Mouse (Mus musculus) MEL (cell line): ENCODE results near the gene Gm36864.

Experiments
- BHLHE40 ChIP-seq: IDR thresholded peaks from 2 replicates; pipeline ENCODE4 v1.6.1; 2012; ENCODE audit warnings: low read depth, mild to moderate bottlenecking, inconsistent platforms, low read length, improper control_type of control experiment, borderline replicate concordance
- CTCF ChIP-seq, 3 experiments: IDR thresholded peaks in 2 of 3; conservative IDR thresholded peaks in 1 of 3; 2 replicates each; pipeline ENCODE4 v1.5.1; 2011 to 2012; ENCODE audit warnings: low read length in 3 of 3, low read depth in 2 of 3, mild to moderate bottlenecking in 2 of 3, improper control_type of control experiment in 1 of 3, inconsistent platforms in 1 of 3, mixed read lengths in 1 of 3, moderate library complexity in 1 of 3; ENCODE audit not compliant: control insufficient read depth in 1 of 3, insufficient read depth in 1 of 3, poor library complexity in 1 of 3, severe bottlenecking in 1 of 3
- ETS1 ChIP-seq: IDR thresholded peaks from 2 replicates; pipeline ENCODE4 v1.6.1; 2012; ENCODE audit warnings: low read depth, mild to moderate bottlenecking, inconsistent platforms, low read length, improper control_type of control experiment, moderate library complexity
- MAX ChIP-seq: IDR thresholded peaks from 2 replicates; pipeline ENCODE4 v1.6.1; 2011; ENCODE audit warnings: low read length, improper control_type of control experiment
- MYC ChIP-seq: IDR thresholded peaks from 2 replicates; pipeline ENCODE4 v1.6.1; 2011; ENCODE audit warnings: low read depth, mild to moderate bottlenecking, low read length, improper control_type of control experiment, moderate library complexity
- NELFE ChIP-seq: IDR thresholded peaks from 2 replicates; pipeline ENCODE4 v1.6.1; 2011; ENCODE audit warnings: low read depth, low read length, improper control_type of control experiment
- POLR2A ChIP-seq, 2 experiments: IDR thresholded peaks; 2 replicates each; pipeline ENCODE4 v1.6.1; 2011 to 2012; ENCODE audit warnings: low read length in 2 of 2, mild to moderate bottlenecking in 2 of 2, control low read depth in 1 of 2, improper control_type of control experiment in 1 of 2, low read depth in 1 of 2, moderate library complexity in 1 of 2; ENCODE audit not compliant: control insufficient read depth in 1 of 2, insufficient read depth in 1 of 2, poor library complexity in 1 of 2
- TCF12 ChIP-seq: IDR thresholded peaks from 2 replicates; pipeline ENCODE4 v1.6.1; 2014; ENCODE audit warnings: low read depth, mild to moderate bottlenecking, inconsistent platforms, low read length, improper control_type of control experiment, moderate library complexity
- USF2 ChIP-seq, 2 experiments: IDR thresholded peaks; 2 replicates each; pipeline ENCODE4 v1.6.1; 2011 to 2012; ENCODE audit warnings: improper control_type of control experiment in 2 of 2, low read length in 2 of 2, borderline replicate concordance in 1 of 2, inconsistent platforms in 1 of 2, low read depth in 1 of 2, mild to moderate bottlenecking in 1 of 2; ENCODE audit not compliant: insufficient read depth in 1 of 2
- ZC3H11A ChIP-seq: IDR thresholded peaks from 2 replicates; pipeline ENCODE4 v1.6.1; 2012; ENCODE audit warnings: low read depth, mild to moderate bottlenecking, inconsistent platforms, low read length, improper control_type of control experiment
- ZMIZ1 ChIP-seq: IDR thresholded peaks from 2 replicates; pipeline ENCODE4 v1.6.1; 2012; ENCODE audit warnings: low read depth, mild to moderate bottlenecking, inconsistent platforms, low read length, improper control_type of control experiment, moderate library complexity

DNA sequence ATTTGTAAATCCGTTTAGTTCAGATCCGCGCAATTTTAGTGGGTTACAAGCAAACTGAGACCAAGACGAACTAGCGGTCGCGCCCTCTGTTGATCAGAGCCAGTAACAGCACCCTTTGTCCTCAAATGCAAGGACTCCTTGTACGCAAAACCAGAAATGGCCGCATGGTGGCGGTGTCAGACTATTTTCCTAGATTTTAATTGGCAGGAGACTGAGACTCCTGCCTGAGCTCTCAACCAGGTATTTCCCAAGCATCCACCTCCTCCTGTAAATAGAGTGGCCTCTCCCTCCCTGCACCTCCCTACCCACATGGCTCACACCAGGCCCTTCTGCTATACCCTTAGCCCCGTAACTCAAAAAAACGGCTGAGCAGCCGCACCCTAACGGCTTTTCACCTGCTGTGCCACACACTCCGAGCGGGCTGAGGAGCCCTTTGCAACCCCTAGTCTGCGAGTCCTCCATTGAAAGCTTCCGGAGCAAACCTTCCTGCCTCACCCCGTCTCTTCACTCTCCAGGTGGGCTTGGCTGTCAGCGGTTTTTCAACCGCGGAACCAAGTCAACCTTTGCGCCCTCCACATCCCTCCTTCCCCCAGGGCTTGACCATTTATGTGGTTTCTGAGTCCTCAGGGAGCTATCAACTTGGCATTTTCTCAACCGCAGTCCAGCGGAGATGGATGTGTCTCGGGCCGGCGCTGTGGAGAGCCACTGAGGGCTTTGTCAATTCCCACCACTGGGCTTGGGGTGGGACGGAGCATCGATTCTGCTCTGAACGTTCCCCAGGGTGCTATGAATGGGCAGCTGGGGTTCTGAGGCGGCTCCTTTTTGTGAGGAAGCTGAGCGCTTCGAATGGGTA is 27.0 kb downstream of the Gm36864 start:
- no peak for TF ChIP-seq POLR2A (IDR thresholded peaks at IDR 0.05; ENCODE audit: control insufficient read depth in 1 of 2, insufficient read depth in 1 of 2, low read depth in 1 of 2, low read length in 2 of 2, poor library complexity in 1 of 2)
- TF ChIP-seq ZMIZ1: no peak
- TF ChIP-seq BHLHE40: no peak
- no peak for TF ChIP-seq MYC
- peak; percentile 85 to 95 (median 92) for TF ChIP-seq CTCF (IDR thresholded peaks at IDR 0.05 in 2 of 3, conservative IDR thresholded peaks at IDR 0.05 in 1 of 3; ENCODE audit: control insufficient read depth in 1 of 3, insufficient read depth in 1 of 3, low read depth in 2 of 3, low read length in 3 of 3, poor library complexity in 1 of 3, severe bottlenecking in 1 of 3)
- TF ChIP-seq TCF12: no peak
- peak; percentile 91 for TF ChIP-seq ZC3H11A
- TF ChIP-seq ETS1: no peak
- no peak for TF ChIP-seq USF2 (IDR thresholded peaks at IDR 0.05; ENCODE audit: borderline replicate concordance in 1 of 2, insufficient read depth in 1 of 2, low read depth in 1 of 2, low read length in 2 of 2)
- TF ChIP-seq NELFE: no peak
- TF ChIP-seq MAX: no peak
